Mouse (Mus musculus) midbrain, embryonic 16.5 days (tissue): ENCODE measurements around the gene Tomm20. TPM values are rescaled to one million over a fixed set of nuclear protein-coding genes. Genes with fewer than 3 reads are reported as not detected.

Experiments used
- ATAC-seq: fragments of 200-750 bp; cut with Nextera tagmentation; 2 replicates; pipeline ENCODE4 v1.8.0; 2017; ENCODE audit warnings: moderate TSS enrichment
- H3K27ac ChIP-seq: fragments of 300-500 bp; sonication (generic); 2 replicates; pipeline ENCODE4 v1.5.1; 2014; ENCODE audit warnings: mild to moderate bottlenecking, low read length, mixed read lengths
- H3K27me3 ChIP-seq: fragments of 300-500 bp; sonication (generic); 2 replicates; pipeline ENCODE4 v1.6.1; 2014; ENCODE audit warnings: low read depth, low read length, mixed read lengths; ENCODE audit not compliant: control insufficient read depth, insufficient read depth
- H3K36me3 ChIP-seq: fragments of 300-500 bp; sonication (generic); 2 replicates; pipeline ENCODE4 v1.6.1; 2014; ENCODE audit warnings: mild to moderate bottlenecking, low read length, moderate library complexity, mixed read lengths; ENCODE audit not compliant: control insufficient read depth, insufficient read depth
- H3K4me1 ChIP-seq: fragments of 300-500 bp; sonication (generic); 2 replicates; pipeline ENCODE4 v1.6.1; 2014; ENCODE audit warnings: mild to moderate bottlenecking, low read length, mixed read lengths; ENCODE audit not compliant: control insufficient read depth, insufficient read depth
- H3K4me2 ChIP-seq: fragments of 300-500 bp; sonication (generic); 2 replicates; pipeline ENCODE4 v1.6.1; 2014; ENCODE audit warnings: mild to moderate bottlenecking, low read length, mixed read lengths
- H3K4me3 ChIP-seq: fragments of 300-500 bp; sonication (generic); 2 replicates; pipeline ENCODE4 v1.5.1; 2014; ENCODE audit warnings: low read depth, mild to moderate bottlenecking, low read length, moderate library complexity, mixed read lengths
- H3K9ac ChIP-seq: fragments of 300-500 bp; sonication (generic); 2 replicates; pipeline ENCODE4 v1.6.1; 2014; ENCODE audit warnings: low read depth, low read length, mixed read lengths
- H3K9me3 ChIP-seq: fragments of 300-500 bp; sonication (generic); replicated peaks from 2 replicates; pipeline ENCODE4 v1.6.1; 2014; ENCODE audit warnings: mild to moderate bottlenecking, low read length, mixed read lengths; ENCODE audit not compliant: control insufficient read depth, poor library complexity, severe bottlenecking
- WGBS: fragments of 180-500 bp; shearing (Covaris S2); extraction: QIAGEN DNeasy Blood & Tissue Kit; methylation state at CpG from one replicate; pipeline ENCODE4 v1.1.7; 2014; 5-methylcytosine and 5-hydroxymethylcytosine counted together
- polyA plus RNA-seq: library from polyadenylated mRNA; unstranded; fragments of >200 nt; fragmentation: Nextera tagmentation; extraction: Ambion mirVana; gene quantifications from 2 replicates; pipeline ENCODE4 v1.2.1, GENCODE M21; 2015

The Tomm20 gene
- polyA plus RNA-seq, 1 experiment from 2014 or later, result 220 TPM

- Histone ChIP-seq H3K4me3 (no peak overlapping the region), H3K27me3 (no peaks in the 10 kb centered on the region), H3K27ac (no peak overlapping the region), H3K9me3 (no peaks in the 10 kb centered on the region), H3K36me3 (0 out of 2 replicates have a peak, but pooled peaks cover 8% of the 10 kb centered on the region), H3K9ac (no peak overlapping the region), H3K4me1 (peaks cover 11% of the 10 kb centered on the region), H3K4me2 (no peak overlapping the region)
- 93% methylated on average over 1 of the region's 1 CpGs for WGBS
- ATAC-seq, result no peak
These were observed 23.9 kb upstream of the Tomm20 start for GRCm38 (mm10) chr8:126969546-126969945.

GRCm38 (mm10) chr8:126968107-126968506 lies 22.5 kb upstream of the Tomm20 start:
- H3K4me1 ChIP-seq, result peaks cover 11% of the 10 kb centered on the region
- 91% methylated on average over 6 of the region's 6 CpGs for WGBS

GRCm38 (mm10) chr8:126965246-126965645 lies 19.6 kb upstream of the Tomm20 start:
- H3K4me3 ChIP-seq, result no peak overlapping the region
- H3K36me3 ChIP-seq, result peaks cover 17% of the 10 kb centered on the region; the same call in 1 of the 2 replicates
- no peak overlapping the region for H3K4me2 ChIP-seq
- H3K27ac ChIP-seq, result no peak overlapping the region
- ATAC-seq, result no peak
- H3K9me3 ChIP-seq, result no peaks in the 10 kb centered on the region
- H3K9ac ChIP-seq, result no peak overlapping the region
- H3K4me1 ChIP-seq, result peaks cover 10% of the 10 kb centered on the region
- no peaks in the 10 kb centered on the region for H3K27me3 ChIP-seq
- 92% methylated on average over 6 of the region's 6 CpGs for WGBS

More at GRCm38 (mm10) chr8:126968107-126968506, 22.5 kb upstream of the Tomm20 start:
- H3K27ac ChIP-seq, result no peak overlapping the region
- no peak overlapping the region for H3K9ac ChIP-seq
- H3K36me3 ChIP-seq, result peaks cover 11% of the 10 kb centered on the region; the same call in 1 of the 2 replicates
- no peak for ATAC-seq
- H3K27me3 ChIP-seq, result no peaks in the 10 kb centered on the region
- H3K9me3 ChIP-seq, result no peaks in the 10 kb centered on the region
- H3K4me2 ChIP-seq, result no peak overlapping the region
- no peak overlapping the region for H3K4me3 ChIP-seq

- H3K9ac ChIP-seq, result no peak overlapping the region
- no peak overlapping the region for H3K4me3 ChIP-seq
- ATAC-seq, result no peak
- peaks cover 20% of the 10 kb centered on the region; the same call in 1 of the 2 replicates for H3K36me3 ChIP-seq
- H3K4me2 ChIP-seq, result no peak overlapping the region
- 100% methylated on average over 1 of the region's 1 CpGs for WGBS
- no peaks in the 10 kb centered on the region for H3K27me3 ChIP-seq
- H3K27ac ChIP-seq, result no peak overlapping the region
- H3K9me3 ChIP-seq, result no peaks in the 10 kb centered on the region
- no peaks in the 10 kb centered on the region for H3K4me1 ChIP-seq
These were observed 17.2 kb upstream of the Tomm20 start for GRCm38 (mm10) chr8:126962871-126963270.

GRCm38 (mm10) chr8:126961516-126961915 lies 15.9 kb upstream of the Tomm20 start:
- no peak overlapping the region for H3K4me3 ChIP-seq
- no peaks in the 10 kb centered on the region for H3K4me1 ChIP-seq
- H3K4me2 ChIP-seq, result no peak overlapping the region
- no peaks in the 10 kb centered on the region for H3K27me3 ChIP-seq
- H3K9ac ChIP-seq, result no peak overlapping the region
- no peak overlapping the region for H3K27ac ChIP-seq
- WGBS, result 94% methylated on average over 3 of the region's 3 CpGs
- no peak for ATAC-seq
- peaks cover 22% of the 10 kb centered on the region; the same call in 1 of the 2 replicates for H3K36me3 ChIP-seq
- no peaks in the 10 kb centered on the region for H3K9me3 ChIP-seq

- ATAC-seq, result no peak
- H3K36me3 ChIP-seq, result peaks cover 19% of the 10 kb centered on the region
These were observed 6.4 kb upstream of the Tomm20 start for GRCm38 (mm10) chr8:126951900-126952636.

GRCm38 (mm10) chr8:126949527-126949926 lies 3.9 kb upstream of the Tomm20 start:
- Histone ChIP-seq H3K4me1 (peaks cover 6% of the 10 kb centered on the region), H3K9me3 (no peaks in the 10 kb centered on the region), H3K4me3 (no peak overlapping the region), H3K36me3 (peaks cover 18% of the 10 kb centered on the region), H3K27ac (no peak overlapping the region), H3K27me3 (no peaks in the 10 kb centered on the region), H3K4me2 (no peak overlapping the region), H3K9ac (no peak overlapping the region)
- 67% methylated on average over 2 of the region's 2 CpGs for WGBS
- no peak for ATAC-seq

More at GRCm38 (mm10) chr8:126951900-126952636, 6.4 kb upstream of the Tomm20 start:
- WGBS, result 89% methylated on average over 11 of the region's 11 CpGs
- no peaks in the 10 kb centered on the region for H3K9me3 ChIP-seq
- H3K4me2 ChIP-seq, result no peak overlapping the region
- no peaks in the 10 kb centered on the region for H3K4me1 ChIP-seq
- no peak overlapping the region for H3K4me3 ChIP-seq
- H3K9ac ChIP-seq, result no peak overlapping the region
- H3K27ac ChIP-seq, result no peak overlapping the region
- H3K27me3 ChIP-seq, result no peaks in the 10 kb centered on the region

- no peak; the same call in 1 of the 2 replicates for ATAC-seq
- Histone ChIP-seq H3K9me3 (no peaks in the 10 kb centered on the region), H3K4me3 (peak overlapping the region; percentile 89; the same call in 1 of the 2 replicates), H3K27me3 (no peaks in the 10 kb centered on the region), H3K4me2 (peak overlapping the region; percentile 64), H3K36me3 (0 out of 2 replicates have a peak, but pooled peaks cover 7% of the 10 kb centered on the region), H3K27ac (no peak overlapping the region; the same call in 1 of the 2 replicates), H3K4me1 (peaks cover 20% of the 10 kb centered on the region), H3K9ac (no peak overlapping the region; the same call in 1 of the 2 replicates)
- 73% methylated on average over 7 of the region's 7 CpGs for WGBS
These were observed 800 bp upstream of the Tomm20 start for GRCm38 (mm10) chr8:126946444-126946843.
